Mouse (Mus musculus) intestine, postnatal 0 days (tissue): Measurements from ENCODE around the gene Uhrf2. TPM values are rescaled to one million over a fixed set of nuclear protein-coding genes. Genes with fewer than 3 reads are reported as not detected.
A peak's percentile ranks its signal among the peaks of the same experiment; 100 is the strongest.

ENCODE experiments used
- ATAC-seq: fragments of 200-750 bp; cut with Nextera tagmentation; 2 replicates; pipeline ENCODE4 v1.8.0; 2017; ENCODE audit warnings: mild to moderate bottlenecking, moderate TSS enrichment, moderate library complexity
- H3K27ac ChIP-seq: fragments of 300-500 bp; sonication (generic); 2 replicates; pipeline ENCODE4 v1.5.1; 2014; ENCODE audit warnings: mild to moderate bottlenecking, low read depth, low read length, moderate library complexity
- H3K27me3 ChIP-seq: fragments of 300-500 bp; sonication (generic); replicated peaks from 2 replicates; pipeline ENCODE4 v1.6.1; 2014; ENCODE audit warnings: low read length, mixed read lengths; ENCODE audit not compliant: control insufficient read depth, insufficient read depth
- H3K36me3 ChIP-seq: fragments of 300-500 bp; sonication (generic); 2 replicates; pipeline ENCODE4 v1.6.1; 2014; ENCODE audit warnings: mild to moderate bottlenecking, moderate library complexity; ENCODE audit not compliant: control insufficient read depth, insufficient read depth
- H3K4me1 ChIP-seq: fragments of 300-500 bp; sonication (generic); replicated peaks from 2 replicates; pipeline ENCODE4 v1.6.1; 2014; ENCODE audit warnings: antibody characterized with exemption, low read length, mixed read lengths; ENCODE audit not compliant: control insufficient read depth, insufficient read depth
- H3K4me2 ChIP-seq: fragments of 300-500 bp; sonication (generic); replicated peaks from 2 replicates; pipeline ENCODE4 v1.6.1; 2014; ENCODE audit warnings: low read depth, mild to moderate bottlenecking, moderate library complexity
- H3K4me3 ChIP-seq: fragments of 300-500 bp; sonication (generic); 2 replicates; pipeline ENCODE4 v1.5.1; 2014; ENCODE audit warnings: low read depth, low read length
- H3K9ac ChIP-seq: fragments of 300-500 bp; sonication (generic); 2 replicates; pipeline ENCODE4 v1.6.1; 2014; ENCODE audit warnings: mild to moderate bottlenecking, low read depth, low read length
- H3K9me3 ChIP-seq: fragments of 300-500 bp; sonication (generic); 2 replicates; pipeline ENCODE4 v1.6.1; 2016; ENCODE audit warnings: mixed run types; ENCODE audit not compliant: control insufficient read depth
- CTCF ChIP-seq: sonication (generic); IDR thresholded peaks from 2 replicates; pipeline ENCODE4 v1.5.1; 2016; ENCODE audit warnings: low read depth, mild to moderate bottlenecking, control low read depth, antibody characterized with exemption, moderate library complexity
- WGBS: fragments of 180-500 bp; shearing (Covaris S2); extraction: QIAGEN DNeasy Blood & Tissue Kit; methylation state at CpG from one replicate; pipeline ENCODE4 v1.1.7; 2014; 5-methylcytosine and 5-hydroxymethylcytosine counted together
- polyA plus RNA-seq: library from polyadenylated mRNA; unstranded; fragments of >200 nt; fragmentation: Nextera tagmentation; extraction: Ambion mirVana; gene quantifications from 2 replicates; pipeline ENCODE4 v1.2.1, GENCODE M21; 2015

Uhrf2 gene
- polyA plus RNA-seq, 1 experiment from 2014 or later, result 18.3 TPM

GRCm38 (mm10) chr19:30091644-30092295, 61.5 kb downstream of the Uhrf2 start:
- H3K27ac ChIP-seq, result no peak overlapping the region
- no peaks in the 10 kb centered on the region for H3K27me3 ChIP-seq
- no peak overlapping the region for H3K4me2 ChIP-seq
- no peaks in the 10 kb centered on the region for H3K9me3 ChIP-seq
- H3K9ac ChIP-seq, result no peak overlapping the region
- H3K4me3 ChIP-seq, result no peak overlapping the region
- H3K4me1 ChIP-seq, result no peaks in the 10 kb centered on the region
- no peak for TF ChIP-seq CTCF
- peaks cover 78% of the 10 kb centered on the region for H3K36me3 ChIP-seq
- ATAC-seq, result no peak
- 94% methylated on average over 12 of the region's 12 CpGs for WGBS

GRCm38 (mm10) chr19:30096186-30096585, 65.9 kb downstream of the Uhrf2 start:
- 71% methylated on average over 3 of the region's 3 CpGs for WGBS
- Histone ChIP-seq H3K4me1 (no peaks in the 10 kb centered on the region), H3K9me3 (no peaks in the 10 kb centered on the region), H3K27ac (no peak overlapping the region), H3K36me3 (peaks cover 50% of the 10 kb centered on the region), H3K4me2 (no peak overlapping the region), H3K9ac (no peak overlapping the region), H3K27me3 (no peaks in the 10 kb centered on the region), H3K4me3 (no peak overlapping the region)
- no peak for TF ChIP-seq CTCF
- peak; percentile 43; the same call in 1 of the 2 replicates for ATAC-seq

DNA sequence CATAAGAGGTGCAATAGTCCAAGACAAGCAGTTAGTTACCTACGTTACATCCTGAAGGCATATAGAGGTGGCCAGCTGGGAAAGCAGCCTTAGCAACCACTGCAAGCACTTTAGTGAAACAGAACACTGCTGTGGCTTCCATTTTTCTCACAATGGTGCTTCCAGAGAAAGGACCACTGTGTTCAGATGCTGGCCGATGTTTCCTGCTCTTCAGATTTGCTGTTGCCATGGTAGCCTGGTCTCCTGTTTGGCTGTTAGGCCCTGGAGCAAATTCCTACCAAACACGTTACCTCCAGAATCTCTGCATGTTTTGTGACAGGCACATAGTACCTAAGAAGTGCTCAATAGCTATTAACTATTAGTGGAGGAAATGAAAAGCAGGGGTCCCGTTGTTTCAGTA, 66.7 kb downstream of the Uhrf2 start:
- no peak for ATAC-seq
- Histone ChIP-seq H3K27me3 (no peaks in the 10 kb centered on the region), H3K36me3 (peaks cover 42% of the 10 kb centered on the region), H3K27ac (no peak overlapping the region), H3K4me3 (no peak overlapping the region), H3K4me2 (no peak overlapping the region), H3K9me3 (no peaks in the 10 kb centered on the region), H3K9ac (no peak overlapping the region), H3K4me1 (no peaks in the 10 kb centered on the region)
- TF ChIP-seq CTCF, result no peak
- WGBS, result 90% methylated on average over 4 of the region's 4 CpGs

GRCm38 (mm10) chr19:30100571-30100970, 70.3 kb downstream of the Uhrf2 start:
- Histone ChIP-seq H3K4me3 (no peak overlapping the region), H3K27me3 (no peaks in the 10 kb centered on the region), H3K4me2 (no peak overlapping the region), H3K27ac (no peak overlapping the region), H3K4me1 (no peaks in the 10 kb centered on the region), H3K9me3 (no peaks in the 10 kb centered on the region), H3K9ac (no peak overlapping the region), H3K36me3 (peaks cover 14% of the 10 kb centered on the region; the same call in 1 of the 2 replicates)
- 92% methylated on average over 12 of the region's 12 CpGs for WGBS
- no peak for ATAC-seq
- TF ChIP-seq CTCF, result no peak

- no peaks in the 10 kb centered on the region for H3K4me1 ChIP-seq
- H3K4me2 ChIP-seq, result no peak overlapping the region
- no peak overlapping the region for H3K4me3 ChIP-seq
- no peaks in the 10 kb centered on the region for H3K9me3 ChIP-seq
- no peak for TF ChIP-seq CTCF
- H3K27me3 ChIP-seq, result no peaks in the 10 kb centered on the region
- H3K36me3 ChIP-seq, result no peaks in the 10 kb centered on the region
- 80% methylated on average over 6 of the region's 6 CpGs for WGBS
- ATAC-seq, result no peak
- H3K27ac ChIP-seq, result no peak overlapping the region
- H3K9ac ChIP-seq, result no peak overlapping the region
Observed at GRCm38 (mm10) chr19:30102620-30103019, 72.3 kb downstream of the Uhrf2 start.

- Histone ChIP-seq H3K27me3 (no peaks in the 10 kb centered on the region), H3K4me1 (no peaks in the 10 kb centered on the region), H3K4me2 (no peak overlapping the region), H3K9me3 (no peaks in the 10 kb centered on the region), H3K9ac (no peak overlapping the region), H3K36me3 (no peaks in the 10 kb centered on the region), H3K27ac (no peak overlapping the region), H3K4me3 (no peak overlapping the region)
- TF ChIP-seq CTCF, result no peak
- 87% methylated on average over 6 of the region's 6 CpGs for WGBS
- no peak for ATAC-seq
Observed at GRCm38 (mm10) chr19:30105045-30105842, 74.9 kb downstream of the Uhrf2 start.
